Mouse (Mus musculus) MEL (cell line): ENCODE data around the gene Ncapd3. TPM values are rescaled to one million over a fixed set of nuclear protein-coding genes. Genes with fewer than 3 reads are reported as not detected.

Source experiments
- DNase-seq: peaks from one replicate; pipeline ENCODE4 v3.0.0; 2011; ENCODE audit warnings: low read depth, low spot score
- H3K27ac ChIP-seq: 2 replicates; pipeline ENCODE4 v1.5.1; 2012; ENCODE audit warnings: low read depth, mild to moderate bottlenecking, control low read depth, low read length, moderate library complexity; ENCODE audit not compliant: control insufficient read depth
- H3K27me3 ChIP-seq, 2 experiments: fragments of 150-350 bp in 1 of 2; sonication (generic) in 1 of 2; 2 replicates each; pipeline ENCODE4 v1.6.1; 2012; ENCODE audit warnings: low read length in 2 of 2, mild to moderate bottlenecking in 2 of 2, improper control_type of control experiment in 1 of 2, moderate library complexity in 1 of 2; ENCODE audit not compliant: insufficient read depth in 2 of 2, control insufficient read depth in 1 of 2
- H3K36me3 ChIP-seq, 2 experiments: 2 replicates each; pipeline ENCODE4 v1.6.1; 2012 to 2014; ENCODE audit warnings: low read length in 2 of 2, improper control_type of control experiment in 1 of 2, inconsistent platforms in 1 of 2, mild to moderate bottlenecking in 1 of 2; ENCODE audit not compliant: insufficient read depth in 2 of 2, control insufficient read depth in 1 of 2
- H3K4me1 ChIP-seq, 2 experiments: fragments of 150-350 bp in 1 of 2; sonication (generic) in 1 of 2; 2 replicates each; pipeline ENCODE4 v1.6.1; 2012; ENCODE audit warnings: low read length in 2 of 2, improper control_type of control experiment in 1 of 2, mild to moderate bottlenecking in 1 of 2; ENCODE audit not compliant: insufficient read depth in 2 of 2, control insufficient read depth in 1 of 2
- H3K4me3 ChIP-seq, 2 experiments: fragments of 150-350 bp in 1 of 2; sonication (generic) in 1 of 2; 2 replicates each; pipeline ENCODE4 v1.5.1; 2012; ENCODE audit warnings: low read depth in 2 of 2, low read length in 2 of 2, mild to moderate bottlenecking in 2 of 2, moderate library complexity in 2 of 2, control low read depth in 1 of 2, improper control_type of control experiment in 1 of 2; ENCODE audit not compliant: control insufficient read depth in 1 of 2, insufficient read depth in 1 of 2
- H3K79me2 ChIP-seq: 2 replicates; pipeline ENCODE4 v1.6.1; 2012; ENCODE audit warnings: mild to moderate bottlenecking, low read length, moderate library complexity; ENCODE audit not compliant: control insufficient read depth, poor library complexity, insufficient read depth
- H3K9ac ChIP-seq: 2 replicates; pipeline ENCODE4 v1.6.1; 2012; ENCODE audit warnings: low read depth, mild to moderate bottlenecking, control low read depth, low read length, moderate library complexity; ENCODE audit not compliant: control insufficient read depth, poor library complexity, severe bottlenecking
- H3K9me3 ChIP-seq: fragments of 150-350 bp; sonication (generic); replicated peaks from 2 replicates; pipeline ENCODE4 v1.6.1; 2012; ENCODE audit warnings: mild to moderate bottlenecking, low read length, improper control_type of control experiment, moderate library complexity; ENCODE audit not compliant: insufficient read depth
- CHD1 ChIP-seq: IDR thresholded peaks from 2 replicates; pipeline ENCODE4 v1.6.1; 2012; ENCODE audit warnings: low read depth, mild to moderate bottlenecking, inconsistent platforms, low read length, improper control_type of control experiment
- CHD2 ChIP-seq: IDR thresholded peaks from 2 replicates; pipeline ENCODE4 v1.6.1; 2011; ENCODE audit warnings: low read length, improper control_type of control experiment
- CTCF ChIP-seq, 3 experiments: IDR thresholded peaks in 2 of 3; conservative IDR thresholded peaks in 1 of 3; 2 replicates each; pipeline ENCODE4 v1.5.1; 2011 to 2012; ENCODE audit warnings: low read length in 3 of 3, low read depth in 2 of 3, mild to moderate bottlenecking in 2 of 3, improper control_type of control experiment in 1 of 3, inconsistent platforms in 1 of 3, mixed read lengths in 1 of 3, moderate library complexity in 1 of 3; ENCODE audit not compliant: control insufficient read depth in 1 of 3, insufficient read depth in 1 of 3, poor library complexity in 1 of 3, severe bottlenecking in 1 of 3
- E2F4 ChIP-seq: IDR thresholded peaks from 2 replicates; pipeline ENCODE4 v1.6.1; 2011; ENCODE audit warnings: low read depth, low read length, improper control_type of control experiment, borderline replicate concordance
- ELF1 ChIP-seq: IDR thresholded peaks from 2 replicates; pipeline ENCODE4 v1.6.1; 2014; ENCODE audit warnings: low read depth, mild to moderate bottlenecking, inconsistent platforms, low read length, improper control_type of control experiment, moderate library complexity
- EP300 ChIP-seq, 2 experiments: IDR thresholded peaks; 2 replicates each; pipeline ENCODE4 v1.6.1; 2011; ENCODE audit warnings: improper control_type of control experiment in 2 of 2, low read length in 2 of 2, low read depth in 1 of 2, mild to moderate bottlenecking in 1 of 2
- ETS1 ChIP-seq: IDR thresholded peaks from 2 replicates; pipeline ENCODE4 v1.6.1; 2012; ENCODE audit warnings: low read depth, mild to moderate bottlenecking, inconsistent platforms, low read length, improper control_type of control experiment, moderate library complexity
- GABPA ChIP-seq: IDR thresholded peaks from 2 replicates; pipeline ENCODE4 v1.6.1; 2012; ENCODE audit warnings: low read depth, mild to moderate bottlenecking, inconsistent platforms, low read length, improper control_type of control experiment, moderate library complexity
- GATA1 ChIP-seq: IDR thresholded peaks from 2 replicates; pipeline ENCODE4 v1.6.1; 2011; ENCODE audit warnings: low read depth, low read length, improper control_type of control experiment
- JUND ChIP-seq: IDR thresholded peaks from 2 replicates; pipeline ENCODE4 v1.6.1; 2011; ENCODE audit warnings: low read depth, mild to moderate bottlenecking, improper control_type of control experiment, low read length
- KAT2A ChIP-seq: conservative IDR thresholded peaks from 2 replicates; pipeline ENCODE4 v1.6.1; 2012; ENCODE audit warnings: low read depth, low read length, improper control_type of control experiment, inconsistent platforms
- MAFK ChIP-seq: IDR thresholded peaks from 2 replicates; pipeline ENCODE4 v1.6.1; 2011; ENCODE audit warnings: low read depth, mild to moderate bottlenecking, low read length, improper control_type of control experiment, borderline replicate concordance
- MAX ChIP-seq: IDR thresholded peaks from 2 replicates; pipeline ENCODE4 v1.6.1; 2011; ENCODE audit warnings: low read length, improper control_type of control experiment
- MAZ ChIP-seq: IDR thresholded peaks from 2 replicates; pipeline ENCODE4 v1.6.1; 2012; ENCODE audit warnings: low read depth, mild to moderate bottlenecking, inconsistent platforms, low read length, improper control_type of control experiment
- MEF2A ChIP-seq: IDR thresholded peaks from 2 replicates; pipeline ENCODE4 v1.6.1; 2014; ENCODE audit warnings: low read depth, mild to moderate bottlenecking, inconsistent platforms, low read length, improper control_type of control experiment; ENCODE audit not compliant: poor library complexity, insufficient replicate concordance, severe bottlenecking; ENCODE audit errors: extremely low read depth
- MXI1 ChIP-seq: IDR thresholded peaks from 2 replicates; pipeline ENCODE4 v1.6.1; 2011; ENCODE audit warnings: mild to moderate bottlenecking, low read depth, low read length, improper control_type of control experiment
- MYC ChIP-seq: IDR thresholded peaks from 2 replicates; pipeline ENCODE4 v1.6.1; 2011; ENCODE audit warnings: low read depth, mild to moderate bottlenecking, low read length, improper control_type of control experiment, moderate library complexity
- NRF1 ChIP-seq: IDR thresholded peaks from 2 replicates; pipeline ENCODE4 v1.6.1; 2014; ENCODE audit warnings: low read depth, mild to moderate bottlenecking, inconsistent platforms, low read length, improper control_type of control experiment, moderate library complexity; ENCODE audit not compliant: poor library complexity, insufficient read depth, severe bottlenecking
- POLR2A ChIP-seq, 2 experiments: IDR thresholded peaks; 2 replicates each; pipeline ENCODE4 v1.6.1; 2011 to 2012; ENCODE audit warnings: low read length in 2 of 2, mild to moderate bottlenecking in 2 of 2, control low read depth in 1 of 2, improper control_type of control experiment in 1 of 2, low read depth in 1 of 2, moderate library complexity in 1 of 2; ENCODE audit not compliant: control insufficient read depth in 1 of 2, insufficient read depth in 1 of 2, poor library complexity in 1 of 2
- POLR2AphosphoS2 ChIP-seq: IDR thresholded peaks from 2 replicates; pipeline ENCODE4 v1.6.1; 2011; ENCODE audit warnings: low read length, improper control_type of control experiment
- RCOR1 ChIP-seq: IDR thresholded peaks from 2 replicates; pipeline ENCODE4 v1.6.1; 2012; ENCODE audit warnings: low read depth, mild to moderate bottlenecking, inconsistent platforms, low read length, improper control_type of control experiment
- SIN3A ChIP-seq: IDR thresholded peaks from 2 replicates; pipeline ENCODE4 v1.6.1; 2012; ENCODE audit warnings: low read length, improper control_type of control experiment, inconsistent platforms
- SMC3 ChIP-seq: IDR thresholded peaks from 2 replicates; pipeline ENCODE4 v1.6.1; 2011; ENCODE audit warnings: low read depth, low read length, improper control_type of control experiment
- UBTF ChIP-seq: IDR thresholded peaks from 2 replicates; pipeline ENCODE4 v1.6.1; 2012; ENCODE audit warnings: low read depth, mild to moderate bottlenecking, inconsistent platforms, low read length, improper control_type of control experiment, moderate library complexity, borderline replicate concordance; ENCODE audit not compliant: insufficient read depth
- ZC3H11A ChIP-seq: IDR thresholded peaks from 2 replicates; pipeline ENCODE4 v1.6.1; 2012; ENCODE audit warnings: low read depth, mild to moderate bottlenecking, inconsistent platforms, low read length, improper control_type of control experiment
- ZMIZ1 ChIP-seq: IDR thresholded peaks from 2 replicates; pipeline ENCODE4 v1.6.1; 2012; ENCODE audit warnings: low read depth, mild to moderate bottlenecking, inconsistent platforms, low read length, improper control_type of control experiment, moderate library complexity
- polyA plus RNA-seq, 2 experiments: library from polyadenylated mRNA; stranded (reverse) in 1 of 2; unstranded in 1 of 2; fragments of >175 nt in 1 of 2; fragments of >200 nt in 1 of 2; gene quantifications; 2 replicates each; pipeline versions ENCODE4 v1.2.1 to v1.2.4; 2012; ENCODE audit warnings: low replicate concordance in 2 of 2, low read depth in 1 of 2; ENCODE audit not compliant: insufficient read length in 2 of 2, insufficient read depth in 1 of 2, missing spikeins in 1 of 2
- total RNA-seq: library from RNA; depleted of rRNA; stranded (reverse); fragments of 300-350 nt; gene quantifications from 2 replicates; pipeline ENCODE4 v1.2.3, GENCODE M21; 2012

The Ncapd3 gene
- total and polyA plus RNA-seq, 3 experiments = 28.7 to 36.5 TPM; not detected in 1

- peak; percentile 50 for TF ChIP-seq RCOR1
Measured at GRCm38 (mm10) chr9:27023681-27024080, 6.3 kb upstream of the Ncapd3 start (continued).

DNA sequence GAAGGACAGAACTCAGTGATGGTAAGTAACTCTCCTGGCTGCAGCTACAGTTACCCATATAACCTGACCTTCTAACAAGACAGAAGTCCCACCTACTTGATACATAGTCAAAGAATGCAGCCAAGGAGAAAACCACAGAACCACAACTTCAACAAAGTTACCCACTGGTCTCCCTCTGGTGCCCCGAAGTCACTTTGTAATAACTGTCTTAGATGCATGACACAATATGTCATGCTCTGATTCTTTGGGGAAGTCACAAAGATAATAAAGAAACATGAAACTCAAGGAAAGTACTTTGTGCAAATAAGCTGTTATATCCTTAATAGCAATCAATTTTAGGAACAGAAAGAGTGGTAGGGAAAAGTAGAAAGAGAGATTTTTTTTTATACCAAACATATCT lies 3.3 kb upstream of the Ncapd3 start:
- Histone ChIP-seq H3K4me1 (peaks cover 15 to 28% of the 10 kb centered on the region in 2 experiments), H3K9ac (no peak overlapping the region), H3K9me3 (no peaks in the 10 kb centered on the region), H3K27ac (0 out of 2 replicates have a peak overlapping the region, but pooled peaks have one; percentile 4), H3K79me2 (peaks cover 40% of the 10 kb centered on the region), H3K36me3 (peaks cover 0 to 43% of the 10 kb centered on the region in 2 experiments; a peak in 3 of 4 replicates), H3K27me3 (no peaks in the 10 kb centered on the region), H3K4me3 (0 out of 4 replicates have a peak overlapping the region, but pooled peaks of 1 of the 2 experiments have one; percentile 9)
- no peak for TF ChIP-seq POLR2AphosphoS2
- TF ChIP-seq SIN3A = peak; percentile 64
- TF ChIP-seq GATA1 = 0 out of 2 replicates have a peak, but pooled peaks have one; percentile 30
- TF ChIP-seq KAT2A = no peak
- peak; percentile 46 to 54; a peak in 3 of 4 replicates for TF ChIP-seq EP300 (IDR thresholded peaks at IDR 0.05; ENCODE audit: low read depth in 1 of 2, low read length in 2 of 2)
- TF ChIP-seq MYC = no peak
- no peak for TF ChIP-seq MAFK
- TF ChIP-seq ETS1 = peak; percentile 71
- no peak for TF ChIP-seq NRF1
- peak; percentile 73 for TF ChIP-seq RCOR1
- DNase-seq = peak; percentile 74

DNA sequence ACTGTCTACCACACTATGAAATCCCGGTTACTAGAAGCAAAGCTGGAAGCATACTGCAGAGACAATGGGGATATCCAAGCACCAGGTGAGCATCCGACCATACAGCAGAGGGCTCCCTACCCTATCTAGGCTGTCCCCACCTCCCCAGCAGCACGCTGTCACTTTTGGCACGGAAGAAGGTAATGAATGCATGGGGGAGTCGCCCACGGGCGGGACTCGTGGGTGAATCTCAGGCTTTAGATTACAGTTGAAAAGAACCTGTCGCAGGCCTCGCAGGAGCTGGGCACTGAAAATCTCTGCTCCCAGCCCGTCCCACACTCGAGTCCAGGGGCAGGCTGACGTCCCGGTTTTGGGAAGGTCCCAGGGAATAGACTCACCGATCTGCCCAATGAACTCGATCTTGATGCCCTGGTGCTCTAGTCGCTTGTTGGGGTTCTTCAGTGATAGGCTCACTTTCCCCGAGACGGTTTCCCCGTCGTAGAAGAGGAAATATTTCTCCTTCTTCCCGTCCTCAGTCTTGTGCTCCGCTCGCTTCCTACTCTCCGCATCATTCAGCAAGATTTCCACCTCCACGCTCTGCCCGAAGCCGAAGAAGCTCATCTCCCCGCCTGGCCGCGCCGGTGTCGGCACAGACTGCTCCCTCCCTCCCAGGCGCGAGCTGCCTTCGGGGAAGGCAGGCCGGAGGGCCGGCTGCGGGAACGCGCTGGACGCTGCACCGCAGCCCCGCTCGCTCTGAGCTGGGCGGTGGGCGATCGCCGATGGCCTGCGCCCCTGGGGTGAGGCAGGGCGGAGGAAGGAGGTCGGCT lies 750 bp upstream of the Ncapd3 start:
- Histone ChIP-seq H3K9ac (peak overlapping the region; percentile 78), H3K79me2 (peaks cover 54% of the 10 kb centered on the region), H3K27ac (peak overlapping the region; percentile 15; the same call in 1 of the 2 replicates), H3K27me3 (no peaks in the 10 kb centered on the region), H3K4me3 (peak overlapping the region; percentile 84 to 88), H3K4me1 (peaks cover 11 to 33% of the 10 kb centered on the region in 2 experiments), H3K36me3 (peaks cover 0 to 42% of the 10 kb centered on the region in 2 experiments; a peak in 3 of 4 replicates), H3K9me3 (no peaks in the 10 kb centered on the region)
- peak; percentile 55 for DNase-seq
- TF ChIP-seq CHD1 = no peak
- peak in 2 of 3 experiments; percentile 20 to 23; a peak in 4 of 6 replicates for TF ChIP-seq CTCF (IDR thresholded peaks at IDR 0.05 in 2 of 3, conservative IDR thresholded peaks at IDR 0.05 in 1 of 3; ENCODE audit: control insufficient read depth in 1 of 3, insufficient read depth in 1 of 3, low read depth in 2 of 3, low read length in 3 of 3, poor library complexity in 1 of 3, severe bottlenecking in 1 of 3)
- no peak for TF ChIP-seq CHD2
- no peak; a peak in 1 of 4 replicates for TF ChIP-seq POLR2A (IDR thresholded peaks at IDR 0.05; ENCODE audit: control insufficient read depth in 1 of 2, insufficient read depth in 1 of 2, low read depth in 1 of 2, low read length in 2 of 2, poor library complexity in 1 of 2)
- TF ChIP-seq MAX = 0 out of 2 replicates have a peak, but pooled peaks have one; percentile 11
- TF ChIP-seq MEF2A = no peak
- no peak for TF ChIP-seq E2F4
- TF ChIP-seq NRF1 = no peak
- no peak for TF ChIP-seq MAFK
- TF ChIP-seq UBTF = no peak
- no peak for TF ChIP-seq MYC
- TF ChIP-seq ZMIZ1 = no peak
- TF ChIP-seq JUND = no peak
- TF ChIP-seq SMC3 = no peak
- TF ChIP-seq MAZ = no peak
- TF ChIP-seq MXI1 = peak; percentile 88
- TF ChIP-seq GABPA = no peak
- TF ChIP-seq ZC3H11A = no peak
- TF ChIP-seq SIN3A = peak; percentile 75
- TF ChIP-seq ELF1 = no peak
- no peak for TF ChIP-seq GATA1
- no peak for TF ChIP-seq EP300 (IDR thresholded peaks at IDR 0.05; ENCODE audit: low read depth in 1 of 2, low read length in 2 of 2)
